Mouse (Mus musculus) bone marrow, adult 2 months (tissue): Measurements from ENCODE around the gene Plcb4.

Experiments used
- CTCF ChIP-seq: fragments of 200-500 bp; IDR thresholded peaks from 2 replicates; pipeline ENCODE4 v1.5.1; 2011; ENCODE audit warnings: low read length, control low read depth; ENCODE audit not compliant: control insufficient read depth, insufficient read depth
- POLR2A ChIP-seq: fragments of 200-500 bp; IDR thresholded peaks from 2 replicates; pipeline ENCODE4 v1.6.1; 2011; ENCODE audit warnings: low read depth, mild to moderate bottlenecking, control low read depth, low read length, borderline replicate concordance; ENCODE audit not compliant: control insufficient read depth

DNA sequence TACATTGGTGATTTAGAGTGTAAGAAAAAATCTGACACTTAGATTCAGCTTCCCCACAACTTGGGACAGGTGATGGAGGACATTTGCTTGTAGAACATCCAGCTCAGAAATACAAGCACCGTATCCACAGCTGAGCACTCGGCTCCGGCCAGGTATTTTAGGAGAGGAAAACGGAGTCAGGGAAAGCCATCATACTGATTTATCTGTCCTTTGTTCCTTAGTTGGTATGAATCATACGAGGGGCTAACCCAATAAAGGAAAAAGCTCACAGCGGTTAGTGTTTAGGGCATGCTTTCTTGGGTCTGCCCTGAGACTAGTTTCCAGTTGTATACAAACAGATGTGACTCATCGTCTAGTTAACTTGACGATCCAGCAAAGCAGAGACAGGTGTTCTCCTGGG, 110.9 kb downstream of the Plcb4 start:
- TF ChIP-seq POLR2A: no peak
- no peak for TF ChIP-seq CTCF
